Mouse (Mus musculus) midbrain, embryonic 15.5 days (tissue): ENCODE results near the gene Lima1. TPM values are rescaled to one million over a fixed set of nuclear protein-coding genes. Genes with fewer than 3 reads are reported as not detected.
"Not testable (repeated sequence)": the region's sequence is repeated elsewhere in the genome, so short reads cannot be mapped to it uniquely, and the experiment has no call there.

Experiments
- ATAC-seq: fragments of 200-750 bp; cut with Nextera tagmentation; replicated peaks from 2 replicates; pipeline ENCODE4 v1.8.0; 2017; ENCODE audit warnings: moderate TSS enrichment
- H3K27ac ChIP-seq: fragments of 300-500 bp; sonication (generic); 2 replicates; pipeline ENCODE4 v1.5.1; 2015; ENCODE audit warnings: mild to moderate bottlenecking, inconsistent platforms
- H3K27me3 ChIP-seq: fragments of 300-500 bp; sonication (generic); replicated peaks from 2 replicates; pipeline ENCODE4 v1.6.1; 2015; ENCODE audit warnings: inconsistent platforms
- H3K36me3 ChIP-seq: fragments of 300-500 bp; sonication (generic); replicated peaks from 2 replicates; pipeline ENCODE4 v1.6.1; 2015; ENCODE audit warnings: inconsistent platforms
- H3K4me1 ChIP-seq: fragments of 300-500 bp; sonication (generic); 2 replicates; pipeline ENCODE4 v1.6.1; 2015; ENCODE audit warnings: inconsistent platforms
- H3K4me2 ChIP-seq: fragments of 300-500 bp; sonication (generic); 2 replicates; pipeline ENCODE4 v1.6.1; 2015; ENCODE audit warnings: inconsistent platforms, mild to moderate bottlenecking, moderate library complexity
- H3K4me3 ChIP-seq: fragments of 300-500 bp; sonication (generic); 2 replicates; pipeline ENCODE4 v1.5.1; 2015; ENCODE audit warnings: mild to moderate bottlenecking, inconsistent platforms
- H3K9ac ChIP-seq: fragments of 300-500 bp; sonication (generic); 2 replicates; pipeline ENCODE4 v1.6.1; 2015; ENCODE audit warnings: mild to moderate bottlenecking, inconsistent platforms
- H3K9me3 ChIP-seq: fragments of 300-500 bp; sonication (generic); 2 replicates; pipeline ENCODE4 v1.6.1; 2016; ENCODE audit warnings: inconsistent platforms
- WGBS: fragments of 180-500 bp; shearing (Covaris S2); methylation state at CpG from one replicate; pipeline ENCODE4 v1.1.7; 2015; ENCODE audit warnings: mixed read lengths; 5-methylcytosine and 5-hydroxymethylcytosine counted together
- polyA plus RNA-seq: library from polyadenylated mRNA; unstranded; fragments of >200 nt; fragmentation: Nextera tagmentation; extraction: Ambion mirVana; gene quantifications from 2 replicates; pipeline ENCODE4 v1.2.1, GENCODE M21; 2015

Gene Lima1
- polyA plus RNA-seq, 1 experiment from 2014 or later = 13.9 TPM

DNA sequence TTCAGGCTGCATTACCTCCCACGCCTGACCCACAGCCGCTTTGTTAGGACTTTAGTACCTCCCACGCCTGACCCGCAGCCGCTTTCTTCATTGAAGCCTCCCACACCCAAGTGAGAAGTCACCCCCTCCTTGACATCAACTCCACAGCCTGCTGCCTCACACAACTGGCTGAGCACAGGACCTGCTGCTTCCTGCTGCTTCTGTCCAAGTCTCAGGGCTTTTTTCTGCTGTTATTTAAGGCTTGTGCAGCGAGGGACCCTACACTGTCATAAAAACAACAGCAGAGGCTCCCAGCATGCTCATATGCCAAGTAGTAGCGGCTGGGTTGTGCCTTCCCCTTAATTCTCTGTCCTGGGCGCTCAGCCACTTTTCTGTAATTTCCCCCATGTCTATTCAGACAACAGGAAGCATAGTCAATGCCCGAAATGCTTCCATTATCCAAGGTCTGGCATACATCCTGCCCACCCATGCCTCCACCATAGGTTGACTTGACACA, 87.6 kb downstream of the Lima1 start:
- Histone ChIP-seq H3K9ac (no peak overlapping the region), H3K4me3 (no peak overlapping the region), H3K9me3 (no peaks in the 10 kb centered on the region), H3K27me3 (no peaks in the 10 kb centered on the region), H3K4me1 (0 out of 2 replicates have a peak, but pooled peaks cover 4% of the 10 kb centered on the region), H3K27ac (peak overlapping the region; percentile 42; the same call in 1 of the 2 replicates), H3K36me3 (0 out of 2 replicates have a peak, but pooled peaks cover 2% of the 10 kb centered on the region), H3K4me2 (no peak overlapping the region)
- WGBS = 69% methylated on average over 9 of the region's 9 CpGs
- no peak for ATAC-seq

DNA sequence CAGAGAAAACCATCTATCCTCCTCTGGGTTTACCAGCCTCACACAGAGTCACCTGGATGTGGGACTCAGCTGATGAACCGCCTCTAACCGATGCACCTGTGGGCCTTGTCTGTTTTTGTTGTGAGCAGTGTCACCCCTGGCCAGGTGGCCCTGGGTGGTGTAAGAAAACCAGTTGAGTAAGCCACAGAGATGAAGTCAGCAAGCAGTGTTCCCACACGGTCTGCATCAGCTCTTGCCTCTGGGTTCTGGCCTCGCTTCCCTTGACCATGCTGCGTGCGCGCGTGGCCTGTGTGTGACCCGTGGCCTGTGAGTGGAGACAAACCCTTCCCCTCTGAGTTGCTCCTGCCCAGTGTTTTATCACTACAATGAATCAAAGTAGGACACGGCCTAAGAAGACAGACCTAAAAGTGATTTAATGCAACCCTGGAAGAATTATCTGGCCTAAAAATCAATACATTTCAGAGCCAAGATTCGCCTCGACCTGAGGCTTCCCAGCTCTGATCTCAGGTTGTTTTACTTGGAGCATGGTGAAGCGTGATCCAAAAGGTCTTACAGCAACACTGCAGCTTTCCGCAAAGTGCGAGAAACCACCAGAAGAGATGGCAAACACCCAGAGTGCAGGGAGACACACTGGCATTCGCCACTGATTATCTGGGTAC, 96.5 kb downstream of the Lima1 start:
- no peaks in the 10 kb centered on the region for H3K27me3 ChIP-seq
- ATAC-seq = no peak
- WGBS = 90% methylated on average over 16 of the region's 16 CpGs
- H3K4me3 ChIP-seq = no peak overlapping the region
- no peaks in the 10 kb centered on the region for H3K4me1 ChIP-seq
- H3K9me3 ChIP-seq = no peaks in the 10 kb centered on the region
- H3K27ac ChIP-seq = no peak overlapping the region
- H3K4me2 ChIP-seq = no peak overlapping the region
- no peak overlapping the region for H3K9ac ChIP-seq
- 0 out of 2 replicates have a peak, but pooled peaks cover 2% of the 10 kb centered on the region for H3K36me3 ChIP-seq

- H3K4me1 ChIP-seq = no peaks in the 10 kb centered on the region
- no peak overlapping the region for H3K27ac ChIP-seq
- H3K36me3 ChIP-seq = 0 out of 2 replicates have a peak, but pooled peaks cover 2% of the 10 kb centered on the region
- no peak overlapping the region for H3K9ac ChIP-seq
- no peaks in the 10 kb centered on the region for H3K9me3 ChIP-seq
- WGBS = 24% methylated on average over 7 of the region's 7 CpGs
- H3K27me3 ChIP-seq = no peaks in the 10 kb centered on the region
- no peak overlapping the region for H3K4me2 ChIP-seq
- no peak for ATAC-seq
- H3K4me3 ChIP-seq = no peak overlapping the region
These were observed 97.1 kb downstream of the Lima1 start for GRCm38 (mm10) chr15:99778148-99778547.

- Histone ChIP-seq H3K27ac (no peak overlapping the region), H3K9ac (no peak overlapping the region), H3K9me3 (no peaks in the 10 kb centered on the region), H3K4me3 (no peak overlapping the region), H3K27me3 (no peaks in the 10 kb centered on the region), H3K4me2 (peak overlapping the region; percentile 71; the same call in 1 of the 2 replicates), H3K36me3 (no peaks in the 10 kb centered on the region), H3K4me1 (peaks cover 16% of the 10 kb centered on the region)
- ATAC-seq = no peak
- 30% methylated on average over 3 of the region's 3 CpGs for WGBS
These were observed 102.3 kb downstream of the Lima1 start for GRCm38 (mm10) chr15:99772925-99773324.

DNA sequence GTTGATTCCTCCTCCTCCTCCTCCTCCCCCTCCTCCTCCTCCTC, 102.6 kb downstream of the Lima1 start, which contains the start of gene Cers5:
Cers5 (minus strand) TSS at position 5 of the 44 bp plus-strand sequence.
- peaks cover 16% of the 10 kb centered on the region for H3K4me1 ChIP-seq
- peak within 1 kb of the TSS; percentile 70 for H3K9ac ChIP-seq
- not testable (repeated sequence) for H3K27me3 ChIP-seq, H3K36me3 ChIP-seq, H3K9me3 ChIP-seq, ATAC-seq
- peak within 1 kb of the TSS; percentile 71 for H3K4me2 ChIP-seq
- peak within 1 kb of the TSS; percentile 87 for H3K27ac ChIP-seq
- peak within 1 kb of the TSS; percentile 64 for H3K4me3 ChIP-seq

- WGBS = under 1% methylated on average over 40 of the region's 41 CpGs
- peak overlapping the region; percentile 71 for H3K4me2 ChIP-seq
- H3K4me3 ChIP-seq = peak overlapping the region; percentile 64
- peaks cover 16% of the 10 kb centered on the region for H3K4me1 ChIP-seq
- peak overlapping the region; percentile 70 for H3K9ac ChIP-seq
- H3K36me3 ChIP-seq = no peaks in the 10 kb centered on the region
- H3K9me3 ChIP-seq = no peaks in the 10 kb centered on the region
- H3K27ac ChIP-seq = peak overlapping the region; percentile 87
- H3K27me3 ChIP-seq = no peaks in the 10 kb centered on the region
- peak; percentile 93 for ATAC-seq
These were observed 102.9 kb downstream of the Lima1 start for GRCm38 (mm10) chr15:99772277-99772880.

DNA sequence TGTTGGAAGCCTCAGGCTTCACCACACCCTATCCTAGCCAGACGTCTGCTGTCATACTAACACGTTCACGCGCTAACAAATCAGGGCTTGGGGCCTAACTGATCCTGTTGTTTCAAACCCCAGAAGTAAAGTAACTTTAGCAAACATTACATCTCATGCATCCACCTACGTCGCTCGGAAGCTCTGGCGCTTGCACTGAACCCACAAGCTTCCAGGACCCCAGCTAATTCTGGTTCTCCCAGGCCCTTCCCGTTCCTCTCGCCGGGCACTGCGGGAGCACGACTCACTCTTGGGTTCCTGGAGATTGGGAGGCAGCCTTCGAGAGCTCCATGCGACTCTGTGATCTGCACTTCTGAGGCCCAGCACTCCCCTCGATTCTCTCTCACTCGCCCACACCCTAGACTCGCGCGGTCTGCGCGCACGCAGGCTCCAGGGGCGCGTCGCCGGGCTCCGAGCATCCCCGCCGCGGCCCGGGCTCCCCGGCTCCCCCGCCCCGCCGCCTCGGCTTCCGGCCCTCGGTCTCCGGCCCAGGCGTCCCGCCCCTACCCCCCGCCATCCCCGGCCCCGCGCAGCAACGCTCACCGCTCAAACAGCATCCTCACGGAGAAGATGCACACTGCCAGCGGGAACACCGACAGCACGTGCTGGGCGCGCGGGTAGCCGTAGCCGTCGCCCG, 103.5 kb downstream of the Lima1 start:
- Histone ChIP-seq H3K9ac (peak overlapping the region; percentile 70), H3K4me2 (peak overlapping the region; percentile 71), H3K4me3 (peak overlapping the region; percentile 64), H3K9me3 (no peaks in the 10 kb centered on the region), H3K27ac (peak overlapping the region; percentile 87), H3K36me3 (no peaks in the 10 kb centered on the region), H3K4me1 (peaks cover 16% of the 10 kb centered on the region), H3K27me3 (no peaks in the 10 kb centered on the region)
- peak; percentile 85 for ATAC-seq
- under 1% methylated on average over 57 of the region's 59 CpGs for WGBS

DNA sequence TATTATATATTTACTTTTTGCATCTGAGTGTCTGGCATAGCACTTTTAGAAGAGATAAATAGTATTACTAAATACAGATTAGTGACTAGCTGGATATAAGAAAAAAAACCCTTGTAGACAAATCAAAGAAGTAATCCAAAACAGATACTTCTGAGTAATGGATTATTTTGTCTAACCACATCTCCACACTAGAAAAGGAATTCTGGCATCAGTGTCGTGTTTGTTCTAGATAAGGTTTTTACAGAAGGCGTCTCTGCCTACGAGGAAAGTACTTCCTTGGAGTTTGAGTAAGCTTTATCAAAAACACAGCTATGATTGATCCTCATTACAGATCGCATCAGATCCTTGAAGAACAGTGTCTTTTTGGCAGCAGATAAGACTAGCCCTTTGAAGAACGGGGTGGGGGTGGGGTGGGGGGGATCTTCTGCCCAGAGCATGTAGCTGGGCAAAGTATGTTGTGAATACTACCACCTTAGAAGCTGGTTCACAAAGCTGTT, 104.2 kb downstream of the Lima1 start:
- ATAC-seq = no peak
- H3K27ac ChIP-seq = peak overlapping the region; percentile 87
- H3K9me3 ChIP-seq = no peaks in the 10 kb centered on the region
- H3K4me3 ChIP-seq = peak overlapping the region; percentile 64
- H3K36me3 ChIP-seq = no peaks in the 10 kb centered on the region
- H3K4me2 ChIP-seq = peak overlapping the region; percentile 71
- WGBS = 36% methylated on average over 5 of the region's 5 CpGs
- H3K4me1 ChIP-seq = peaks cover 16% of the 10 kb centered on the region
- no peaks in the 10 kb centered on the region for H3K27me3 ChIP-seq
- peak overlapping the region; percentile 70 for H3K9ac ChIP-seq

DNA sequence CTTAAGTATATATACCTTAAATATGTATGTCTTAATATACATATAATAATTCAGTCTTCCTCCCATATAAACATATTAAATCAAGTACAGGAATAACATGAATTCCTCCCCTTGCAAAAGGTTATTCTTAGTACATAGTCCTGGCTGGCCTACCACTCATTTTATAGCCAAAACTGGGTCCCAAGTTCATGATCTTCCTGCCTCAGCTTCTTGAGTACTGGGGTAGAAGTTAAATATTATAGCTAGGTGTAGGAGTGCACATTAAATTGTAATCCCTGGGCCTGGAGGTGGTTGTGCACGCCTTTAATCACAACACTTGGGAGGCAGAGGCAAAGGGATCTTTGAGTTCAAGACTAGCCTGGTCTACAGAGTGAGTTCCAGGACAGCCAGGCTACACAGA, 106.5 kb downstream of the Lima1 start:
- 0 out of 2 replicates have a peak, but pooled peaks cover 3% of the 10 kb centered on the region for H3K36me3 ChIP-seq
- H3K9ac ChIP-seq = no peak overlapping the region
- H3K4me1 ChIP-seq = peaks cover 16% of the 10 kb centered on the region
- no peak overlapping the region for H3K27ac ChIP-seq
- no peaks in the 10 kb centered on the region for H3K27me3 ChIP-seq
- no peaks in the 10 kb centered on the region for H3K9me3 ChIP-seq
- H3K4me2 ChIP-seq = no peak overlapping the region
- H3K4me3 ChIP-seq = no peak overlapping the region
- WGBS = 100% methylated on average over 1 of the region's 1 CpGs
- ATAC-seq = no peak

DNA sequence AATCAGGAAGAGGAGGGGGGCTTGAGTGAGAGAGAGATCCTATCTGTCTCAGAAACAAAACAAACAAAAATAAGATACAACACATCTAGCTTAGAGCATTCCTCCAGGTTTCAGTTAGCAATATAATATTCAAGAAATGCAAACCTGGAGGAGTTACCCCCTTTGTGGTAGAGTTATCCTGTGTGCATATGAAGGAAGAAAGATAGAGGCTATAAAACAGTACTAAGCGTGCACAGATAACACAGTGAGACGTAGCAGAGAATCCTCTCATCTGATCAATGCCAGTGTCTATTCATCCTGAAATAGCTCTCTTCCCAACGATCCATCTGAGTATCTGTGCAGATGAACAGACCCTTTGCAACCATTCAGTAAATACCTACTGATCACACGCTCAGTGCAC, 107.8 kb downstream of the Lima1 start:
- 89% methylated on average over 4 of the region's 4 CpGs for WGBS
- ATAC-seq = no peak
- H3K27ac ChIP-seq = no peak overlapping the region

GRCm38 (mm10) chr15:99754204-99754603, 121.1 kb downstream of the Lima1 start:
- H3K27ac ChIP-seq = no peak overlapping the region
- H3K4me2 ChIP-seq = no peak overlapping the region
- no peaks in the 10 kb centered on the region for H3K27me3 ChIP-seq
- no peaks in the 10 kb centered on the region for H3K4me1 ChIP-seq
- H3K9ac ChIP-seq = no peak overlapping the region
- no peak overlapping the region for H3K4me3 ChIP-seq
- H3K9me3 ChIP-seq = no peaks in the 10 kb centered on the region
- 81% methylated on average over 3 of the region's 3 CpGs for WGBS
- H3K36me3 ChIP-seq = no peaks in the 10 kb centered on the region
- no peak for ATAC-seq

More for the DNA sequence above, 107.8 kb downstream of the Lima1 start:
- no peak overlapping the region for H3K9ac ChIP-seq
- no peak overlapping the region for H3K4me3 ChIP-seq
- no peaks in the 10 kb centered on the region for H3K9me3 ChIP-seq
- H3K27me3 ChIP-seq = no peaks in the 10 kb centered on the region
- no peak overlapping the region for H3K4me2 ChIP-seq
- H3K4me1 ChIP-seq = peaks cover 16% of the 10 kb centered on the region
- H3K36me3 ChIP-seq = 0 out of 2 replicates have a peak, but pooled peaks cover 3% of the 10 kb centered on the region

DNA sequence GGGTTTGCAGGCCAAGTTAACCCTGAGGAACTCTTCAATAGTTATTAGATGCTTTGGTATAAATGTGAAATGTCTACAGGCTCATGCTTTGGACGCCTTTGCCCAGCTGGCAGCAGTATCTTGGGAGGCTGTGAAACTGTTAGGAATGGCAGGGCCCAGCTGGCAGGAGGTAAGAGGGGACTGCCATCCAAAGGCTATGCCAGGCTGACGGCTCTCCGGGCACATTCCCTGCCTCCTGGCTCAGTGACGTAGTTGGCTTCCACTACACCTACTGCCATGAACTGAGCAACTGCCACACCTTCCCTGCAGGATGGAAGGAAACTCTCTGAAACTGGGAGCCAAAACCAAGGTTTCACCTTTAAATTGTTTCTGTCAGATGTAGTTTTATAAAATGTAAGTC, 135.0 kb downstream of the Lima1 start:
- no peak overlapping the region for H3K27ac ChIP-seq
- H3K9me3 ChIP-seq = no peaks in the 10 kb centered on the region
- peaks cover 36% of the 10 kb centered on the region for H3K36me3 ChIP-seq
- H3K9ac ChIP-seq = no peak overlapping the region
- no peak overlapping the region for H3K4me3 ChIP-seq
- no peaks in the 10 kb centered on the region for H3K4me1 ChIP-seq
- 96% methylated on average over 4 of the region's 4 CpGs for WGBS
- H3K4me2 ChIP-seq = no peak overlapping the region
- no peak for ATAC-seq
- H3K27me3 ChIP-seq = no peaks in the 10 kb centered on the region
